Mouse (Mus musculus) bone marrow, adult 2 months (tissue): ENCODE measurements around the gene Olfr1026.

Experiments
- CTCF ChIP-seq: fragments of 200-500 bp; IDR thresholded peaks from 2 replicates; pipeline ENCODE4 v1.5.1; 2011; ENCODE audit warnings: low read length, control low read depth; ENCODE audit not compliant: control insufficient read depth, insufficient read depth
- POLR2A ChIP-seq: fragments of 200-500 bp; IDR thresholded peaks from 2 replicates; pipeline ENCODE4 v1.6.1; 2011; ENCODE audit warnings: low read depth, mild to moderate bottlenecking, control low read depth, low read length, borderline replicate concordance; ENCODE audit not compliant: control insufficient read depth

GRCm38 (mm10) chr2:85913197-85913596 is 8.2 kb upstream of the Olfr1026 start:
- no peak for TF ChIP-seq POLR2A
- no peak for TF ChIP-seq CTCF
